Mouse (Mus musculus) urinary bladder, postnatal 25 days (tissue): ENCODE data around the gene AY074887.
"Not testable (repeated sequence)": the region's sequence is repeated elsewhere in the genome, so short reads cannot be mapped to it uniquely, and the experiment has no call there.

ENCODE experiments used
- DNase-seq: peaks from one replicate; pipeline ENCODE4 v3.0.0; 2022; ENCODE audit warnings: low spot score

AY074887 gene

DNA sequence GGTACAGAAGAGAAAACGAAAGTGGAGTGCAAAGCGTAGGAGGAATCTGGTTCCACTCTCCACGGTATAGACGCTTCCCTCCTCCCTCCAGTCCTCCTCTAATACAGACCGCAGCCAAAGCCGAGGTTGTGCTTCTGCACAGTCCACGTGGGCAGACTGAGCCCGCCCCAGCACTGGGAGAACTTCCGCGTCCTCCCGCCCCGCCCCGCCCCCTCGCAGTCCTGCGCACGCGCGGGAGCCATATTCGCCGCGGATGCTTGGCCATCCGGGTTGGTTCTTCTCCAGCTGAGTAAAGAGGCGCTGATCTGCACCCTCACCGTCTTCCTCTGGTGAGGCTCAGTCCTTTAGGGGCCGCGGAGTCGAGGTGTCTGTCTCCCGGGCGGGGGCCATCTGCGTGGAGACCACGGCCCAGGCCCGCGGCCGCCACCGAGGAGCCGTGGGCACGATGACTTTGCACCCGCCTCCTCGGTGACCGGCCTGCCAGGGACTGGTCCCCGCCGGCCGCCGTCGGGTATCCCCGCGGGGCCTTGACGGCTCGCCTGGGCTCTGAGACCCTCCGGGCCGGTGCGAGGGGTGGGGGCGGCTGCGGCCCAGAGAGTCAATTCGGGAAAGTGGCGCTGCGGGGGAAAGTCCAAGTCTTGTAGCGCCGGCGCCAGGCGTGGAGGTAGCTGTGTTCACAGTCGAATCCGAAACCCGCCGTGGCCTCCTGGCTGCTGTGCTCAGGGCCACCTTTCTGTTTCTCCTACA lies at the start of gene AY074887, which contains the start of gene Psma4:
Gene AY074887, minus strand, starts transcription at position 424 of the 747 bp plus-strand sequence.
Gene Psma4, plus strand, starts transcription at position 216 of the 747 bp plus-strand sequence.
- peak; percentile 91 for DNase-seq

DNA sequence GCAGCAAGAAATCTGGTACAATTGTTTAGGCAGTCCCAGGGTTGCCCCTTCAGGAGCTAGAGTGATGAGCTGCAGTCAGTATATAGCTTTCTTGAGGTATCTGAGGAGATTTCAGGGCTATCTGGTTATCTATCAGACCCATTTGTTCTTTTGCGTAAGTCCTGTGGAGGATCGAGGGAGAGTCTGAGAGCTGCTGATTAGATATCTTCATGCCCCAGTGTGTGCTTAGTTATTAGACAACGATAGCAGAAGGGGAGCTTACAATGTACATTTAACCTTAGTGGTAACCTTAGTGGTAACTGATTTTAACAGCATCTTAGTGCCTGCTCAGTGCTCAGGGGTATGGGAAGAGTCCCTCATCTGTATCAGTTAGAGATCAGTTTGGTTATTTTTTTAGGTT lies 44.8 kb upstream of the AY074887 start:
- no peak for DNase-seq

DNA sequence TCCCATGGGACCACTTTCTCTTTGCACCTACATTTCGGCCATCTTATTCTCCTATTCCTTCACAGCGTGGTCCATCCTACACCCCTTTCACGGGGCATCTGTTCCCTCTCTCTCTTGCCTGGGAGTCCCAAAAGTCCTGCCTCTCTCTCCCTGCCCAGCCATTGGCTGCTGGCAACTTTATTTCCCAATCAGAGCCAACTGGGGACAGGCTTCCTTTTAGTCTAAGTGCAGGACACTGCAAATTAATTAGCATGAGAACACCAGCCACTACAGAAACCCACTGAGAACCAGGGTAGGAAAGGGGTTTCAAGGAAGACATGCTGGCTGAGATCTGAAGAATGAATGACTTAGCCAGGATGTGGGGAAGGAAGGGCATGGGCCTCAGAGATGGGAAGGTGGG lies 43.6 kb upstream of the AY074887 start:
- DNase-seq: no peak

DNA sequence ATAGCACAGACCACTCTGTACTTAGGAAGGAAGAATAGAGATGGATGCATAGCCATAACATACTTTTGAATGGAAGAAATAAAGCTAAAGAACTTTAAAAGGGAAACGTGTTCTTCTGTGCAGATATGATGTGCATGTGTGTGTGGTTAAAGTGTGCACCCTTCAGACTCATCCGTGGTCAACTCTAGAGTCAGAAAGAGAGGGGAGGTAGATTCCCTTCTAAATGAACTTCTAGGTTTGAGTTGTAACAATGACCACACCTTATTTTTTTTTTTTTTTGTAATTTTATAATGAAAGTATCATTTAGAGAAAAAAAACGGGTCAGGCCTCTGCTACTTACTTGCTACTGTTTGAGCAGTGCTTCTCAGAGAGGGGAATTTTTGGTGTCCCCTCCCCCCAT lies 39.6 kb upstream of the AY074887 start:
- no peak for DNase-seq

DNA sequence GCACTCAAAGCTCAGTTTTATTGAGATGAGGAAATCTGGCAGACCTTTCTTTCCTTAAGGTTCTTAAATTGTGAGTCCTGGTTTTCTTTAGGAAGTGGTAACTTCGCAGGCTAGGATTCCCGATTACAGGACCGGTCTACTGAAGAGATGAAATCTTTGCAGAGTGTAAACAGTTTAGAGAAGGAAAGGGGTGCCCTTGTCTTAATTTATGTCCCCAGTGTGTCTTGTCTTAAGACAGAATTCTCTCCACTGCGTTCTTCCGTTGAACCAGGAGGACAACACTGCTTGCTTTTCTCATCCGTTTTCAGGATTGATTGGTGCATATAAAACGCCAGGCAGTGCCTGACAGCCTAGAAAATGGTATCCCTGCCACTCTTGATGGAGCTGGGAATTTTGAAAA lies 31.6 kb upstream of the AY074887 start:
- DNase-seq: no peak

DNA sequence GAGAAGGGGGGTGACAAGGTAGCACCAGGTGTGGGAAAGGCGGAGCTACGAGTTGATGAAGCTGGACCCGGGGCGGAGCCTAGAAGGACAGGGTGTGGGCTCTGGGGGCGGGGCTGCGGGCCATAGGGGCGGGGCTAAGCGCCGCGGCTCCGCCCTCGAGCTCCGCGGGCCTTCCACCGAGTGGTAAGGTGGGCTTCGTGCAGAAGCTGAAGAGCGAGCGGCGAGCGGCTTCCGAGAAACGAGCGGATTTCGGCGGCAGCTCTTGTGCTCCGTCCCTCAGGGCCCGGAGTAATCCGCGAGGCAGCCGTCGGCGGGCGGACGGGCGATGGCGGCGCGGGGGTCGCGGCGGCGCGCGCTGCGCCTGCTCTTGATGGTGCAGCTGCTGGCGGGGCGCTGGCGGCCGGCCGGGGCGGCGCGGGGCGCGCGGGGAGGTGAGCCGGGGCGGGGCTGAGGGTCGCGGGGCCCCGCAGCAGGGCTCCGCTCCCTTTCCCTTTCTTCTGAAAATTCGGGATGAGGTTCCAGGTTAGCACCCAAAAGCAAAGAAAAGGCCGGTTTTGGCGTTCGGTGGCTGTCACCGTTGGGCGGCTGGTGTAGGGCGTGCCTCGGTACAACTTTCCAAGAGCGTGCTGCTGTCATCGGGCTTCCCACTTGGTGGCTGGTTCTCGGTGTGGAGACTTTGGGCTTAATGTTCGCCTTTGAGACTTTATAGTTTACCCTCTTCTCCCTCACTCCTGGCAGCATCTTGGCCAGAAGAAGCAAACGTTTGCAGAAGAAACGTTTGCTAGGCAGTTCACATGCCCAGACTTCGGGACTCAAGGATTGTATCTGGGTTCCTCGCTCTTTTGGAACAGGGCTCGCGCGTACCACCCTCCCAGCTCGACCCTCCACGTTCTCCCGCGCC lies 30.7 kb upstream of the AY074887 start:
- DNase-seq: peak; percentile 5

DNA sequence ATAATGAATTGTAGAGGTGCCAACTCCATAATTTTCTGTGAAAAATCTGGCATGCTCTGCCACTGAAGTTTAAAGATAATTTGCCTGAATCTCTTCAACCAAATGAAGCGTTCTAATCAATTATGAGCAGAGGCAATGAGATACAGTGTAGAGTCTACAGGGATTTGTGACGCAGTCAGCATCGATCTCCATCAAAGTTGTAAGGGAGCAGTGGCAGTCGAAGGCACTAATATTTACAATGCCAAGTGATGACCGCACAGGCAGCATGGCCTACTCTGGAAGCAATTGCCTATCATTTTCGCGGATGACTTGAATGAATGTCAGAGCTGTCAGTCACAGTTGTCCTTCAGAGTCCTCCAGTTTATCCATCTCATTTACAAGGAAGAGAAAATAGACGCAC lies 29.9 kb upstream of the AY074887 start, which contains the start of gene Chrna5:
Gene Chrna5, plus strand, starts transcription at position 207 of the 400 bp plus-strand sequence.
- no peak for DNase-seq

DNA sequence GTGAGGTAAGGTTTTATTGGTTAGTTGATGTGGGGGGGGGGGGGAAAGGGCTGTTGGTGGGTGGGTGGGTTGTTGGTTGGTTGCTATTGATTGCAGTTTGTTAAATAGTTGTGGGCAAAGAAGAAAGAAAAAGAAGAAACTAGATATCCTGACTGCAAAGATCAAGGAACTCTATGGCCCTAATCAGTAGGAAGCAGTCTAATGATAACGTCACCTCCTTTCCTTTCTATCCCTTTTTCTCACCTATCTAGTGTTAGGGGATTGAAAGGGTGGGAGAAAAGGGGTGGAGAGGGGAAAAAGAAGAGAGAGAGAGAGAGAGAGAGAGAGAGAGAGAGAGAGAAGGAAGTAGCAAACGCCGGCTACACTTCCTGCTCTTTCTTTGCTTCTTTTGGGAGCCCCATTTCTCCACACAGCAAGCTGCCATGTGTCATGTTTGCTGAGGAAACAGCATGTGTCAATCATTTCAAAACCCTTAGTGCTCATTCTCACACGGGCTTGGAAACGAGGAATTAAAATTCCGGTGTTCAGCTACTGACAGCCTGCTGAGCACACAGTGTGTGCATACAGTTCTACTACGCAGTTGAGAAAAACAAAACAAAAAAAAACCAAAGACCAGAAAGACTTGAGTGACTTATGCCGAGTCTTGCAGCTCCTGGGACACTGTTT lies 19.3 kb upstream of the AY074887 start:
- no peak for DNase-seq

DNA sequence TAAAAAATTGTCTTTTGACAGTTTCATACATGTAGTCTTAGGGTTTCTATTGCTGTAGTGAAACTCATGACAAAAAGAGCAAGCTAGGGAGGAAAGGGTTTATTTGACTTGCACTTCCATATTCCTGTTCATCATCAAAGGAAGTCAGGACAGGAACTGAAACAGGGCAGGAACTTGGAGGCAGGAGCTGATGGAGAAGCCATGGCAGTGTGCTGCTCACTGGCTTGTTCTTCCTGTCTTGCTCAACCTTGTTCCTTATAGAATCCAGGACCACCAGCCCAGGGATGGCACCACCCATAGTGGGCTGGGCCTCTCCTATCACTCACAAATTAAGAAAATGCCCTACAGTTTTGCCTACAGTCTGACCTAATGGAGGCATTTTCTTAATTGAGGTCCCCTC lies 12.9 kb upstream of the AY074887 start:
- DNase-seq: no peak

DNA sequence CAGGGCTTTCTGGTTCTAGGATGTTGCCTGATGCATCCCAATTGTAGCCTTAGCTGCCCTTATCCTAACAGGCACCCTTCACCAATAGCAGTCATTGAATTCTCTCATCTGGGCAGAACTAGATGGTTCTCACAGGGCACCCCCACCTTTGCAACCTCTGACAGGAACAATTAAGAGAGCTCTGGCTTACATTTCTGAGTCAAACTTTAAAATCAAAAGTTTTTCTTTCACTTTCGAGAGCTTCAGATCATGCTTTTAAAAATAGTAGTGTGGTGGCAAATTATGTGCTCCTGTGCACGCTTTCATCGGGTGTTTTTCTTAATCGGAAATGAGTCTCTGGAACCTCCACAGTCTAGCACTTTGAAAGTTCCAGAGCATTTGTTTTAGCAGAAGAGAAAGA lies 10.3 kb upstream of the AY074887 start:
- DNase-seq: no peak

DNA sequence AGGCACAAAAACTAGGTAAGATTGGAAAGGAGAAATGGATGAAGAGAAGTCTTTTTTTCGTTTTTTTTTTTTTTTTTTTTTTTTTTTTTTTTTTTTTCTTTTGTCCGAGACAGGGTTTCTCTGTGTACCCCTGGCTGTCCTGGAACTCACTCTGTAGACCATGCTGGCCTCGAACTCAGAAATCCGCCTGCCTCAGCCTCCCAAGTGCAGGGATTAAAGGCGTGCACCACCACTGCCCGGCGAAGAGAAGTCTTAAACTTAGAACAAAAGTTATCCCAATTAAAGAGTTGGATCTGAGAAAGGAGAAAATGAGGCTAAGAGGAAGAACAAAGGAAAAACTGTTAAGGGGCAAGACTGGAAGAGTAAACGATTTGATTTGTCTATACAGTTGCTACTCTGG lies 636 bp downstream of the AY074887 start:
- DNase-seq: not testable (repeated sequence)

DNA sequence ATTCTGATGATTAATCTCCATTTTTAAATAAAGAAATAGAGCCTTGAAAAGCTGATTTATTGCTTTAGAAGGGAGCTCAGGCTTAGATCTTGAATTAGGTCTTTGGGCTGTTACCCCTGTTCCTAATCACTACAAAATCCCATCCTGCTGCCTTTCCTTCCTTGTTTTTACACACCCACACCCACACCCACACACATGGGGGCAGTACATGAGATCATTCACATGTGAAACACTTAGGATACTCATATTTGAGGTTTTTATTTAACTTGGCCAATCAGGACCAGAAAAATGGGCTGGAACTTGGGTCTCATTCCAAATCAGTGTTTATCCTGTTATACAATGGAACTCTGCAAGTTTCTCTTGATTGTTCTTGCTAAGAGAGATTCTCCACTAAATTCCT lies 1.3 kb downstream of the AY074887 start:
- DNase-seq: no peak

DNA sequence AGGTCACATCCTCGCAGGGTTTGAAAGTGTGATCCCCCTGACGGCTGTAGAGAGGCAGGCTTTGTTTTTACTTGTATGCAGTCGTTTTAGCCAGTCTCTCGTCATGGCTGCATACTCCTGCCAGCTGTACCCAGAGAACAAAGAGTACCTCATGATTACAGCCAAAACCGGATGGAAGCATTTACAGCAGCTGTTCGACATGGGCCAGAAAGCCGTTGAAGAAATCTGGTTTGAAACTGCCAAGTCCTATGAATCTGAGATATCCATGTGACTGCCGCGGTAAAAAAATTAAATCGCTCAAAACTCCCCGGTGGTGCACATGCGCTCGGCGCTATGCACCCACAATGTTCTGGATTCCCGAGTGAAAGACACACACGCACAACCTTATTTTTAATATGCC lies 4.5 kb downstream of the AY074887 start:
- no peak for DNase-seq

DNA sequence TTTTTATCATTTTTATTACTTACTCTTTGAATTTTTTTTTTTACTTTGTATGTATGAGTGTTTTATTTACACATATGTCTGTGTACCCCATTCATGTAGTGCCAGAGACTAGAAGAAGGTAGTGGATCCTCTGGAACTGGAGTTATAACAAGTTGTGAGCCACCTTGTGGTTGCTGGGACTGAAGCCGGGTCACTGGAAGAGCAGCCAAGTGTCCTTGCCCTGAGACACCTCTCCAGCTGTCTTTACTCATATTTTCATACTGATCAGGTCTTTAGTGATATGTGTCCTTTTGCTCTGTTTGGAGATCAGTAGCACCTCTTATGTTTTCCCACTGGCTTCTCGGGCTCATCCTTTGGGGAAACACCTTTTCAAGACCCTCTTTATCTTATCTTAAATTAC lies 6.3 kb downstream of the AY074887 start:
- DNase-seq: no peak

DNA sequence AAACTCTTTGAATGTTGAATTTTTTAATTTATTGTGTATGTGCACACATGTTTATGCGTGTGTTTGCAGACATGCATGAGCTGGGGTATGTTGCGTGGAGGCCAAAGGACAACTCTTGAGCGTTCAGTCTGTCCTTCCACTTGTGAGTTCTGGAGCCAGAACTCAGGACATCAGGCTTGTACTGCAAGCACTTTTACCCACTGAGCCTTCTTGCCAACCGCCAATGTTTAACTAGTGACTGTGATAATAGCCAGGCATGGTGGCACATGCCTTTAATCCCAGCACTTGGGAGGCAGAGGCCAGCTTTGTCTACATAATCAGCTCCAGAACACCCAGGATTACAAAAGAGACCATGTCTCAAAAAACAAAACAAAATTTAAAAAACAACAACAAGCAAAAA lies 8.7 kb downstream of the AY074887 start:
- no peak for DNase-seq

DNA sequence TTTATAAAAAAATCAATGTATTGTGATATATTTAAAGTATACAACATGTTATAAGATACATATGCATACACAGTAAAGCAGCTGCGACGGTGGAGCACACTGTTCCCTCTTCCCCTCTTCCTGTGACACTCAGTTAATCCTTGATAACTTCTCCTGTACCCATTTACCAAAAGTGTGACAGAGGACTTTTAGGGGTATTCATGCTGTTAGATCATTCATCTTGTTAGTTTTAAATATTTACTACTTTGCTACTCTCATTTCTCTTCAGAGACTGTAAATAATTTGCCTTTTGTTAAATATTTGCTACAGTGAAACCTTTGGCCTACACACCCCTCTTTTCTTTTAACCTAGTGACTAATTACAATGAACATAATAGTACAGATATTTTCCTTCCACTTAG lies 18.4 kb downstream of the AY074887 start:
- DNase-seq: no peak

DNA sequence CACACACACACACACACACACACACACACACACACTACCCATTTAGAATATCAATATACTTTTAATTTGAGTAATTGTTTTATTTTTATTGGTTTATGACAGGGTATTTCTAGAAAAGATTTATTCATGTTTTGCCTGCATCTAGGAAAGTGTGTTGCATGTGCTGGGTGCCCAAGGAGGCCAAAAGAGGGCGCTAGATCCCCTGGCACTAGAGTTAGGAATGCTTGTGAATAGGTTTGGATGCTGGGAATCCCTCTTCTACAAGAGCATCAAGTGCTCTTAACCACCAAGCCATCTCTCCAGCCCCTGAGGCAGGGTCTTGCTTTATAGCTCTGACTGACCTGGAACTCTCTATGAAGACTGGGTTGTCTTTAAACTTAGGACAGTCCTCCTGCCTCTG lies 19.0 kb downstream of the AY074887 start:
- DNase-seq: no peak

DNA sequence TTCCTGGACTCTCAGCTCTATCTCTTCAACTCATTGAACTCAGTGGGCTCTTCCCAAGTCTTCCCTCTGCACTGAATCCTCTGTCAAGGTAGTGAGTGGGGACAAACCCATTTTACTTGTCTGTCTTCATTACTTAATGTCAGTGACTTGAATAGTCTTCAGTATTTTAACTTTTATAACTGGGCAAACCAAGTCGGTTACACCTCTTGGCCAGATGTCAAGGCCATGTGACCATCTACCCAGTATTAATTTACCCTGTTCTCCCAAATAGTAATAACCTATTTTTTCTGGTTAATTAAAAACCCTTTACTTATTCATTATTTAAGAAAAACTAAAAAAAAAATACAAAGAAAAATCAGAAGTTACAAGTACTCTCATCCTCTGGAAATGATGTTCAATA lies 20.1 kb downstream of the AY074887 start:
- DNase-seq: no peak

DNA sequence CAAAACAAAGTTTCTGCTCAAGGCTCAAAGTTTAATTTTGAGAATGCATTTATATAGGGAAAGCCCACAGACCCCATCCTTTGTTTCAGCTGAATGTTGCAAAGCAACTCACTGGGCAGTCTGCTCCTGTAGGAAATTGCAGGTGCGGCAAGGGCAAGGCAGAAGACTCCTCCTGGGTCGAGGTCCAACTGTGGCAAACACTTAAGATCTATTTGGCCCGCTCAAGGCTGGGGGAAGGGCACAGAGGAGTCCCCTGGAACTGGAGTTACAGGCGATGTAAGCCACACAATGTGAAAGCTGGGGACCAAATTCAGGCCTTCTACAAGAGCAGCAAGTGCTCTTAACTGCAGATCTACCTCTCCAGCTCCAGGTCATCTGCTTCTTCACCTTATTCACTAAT lies 30.9 kb downstream of the AY074887 start:
- no peak for DNase-seq

DNA sequence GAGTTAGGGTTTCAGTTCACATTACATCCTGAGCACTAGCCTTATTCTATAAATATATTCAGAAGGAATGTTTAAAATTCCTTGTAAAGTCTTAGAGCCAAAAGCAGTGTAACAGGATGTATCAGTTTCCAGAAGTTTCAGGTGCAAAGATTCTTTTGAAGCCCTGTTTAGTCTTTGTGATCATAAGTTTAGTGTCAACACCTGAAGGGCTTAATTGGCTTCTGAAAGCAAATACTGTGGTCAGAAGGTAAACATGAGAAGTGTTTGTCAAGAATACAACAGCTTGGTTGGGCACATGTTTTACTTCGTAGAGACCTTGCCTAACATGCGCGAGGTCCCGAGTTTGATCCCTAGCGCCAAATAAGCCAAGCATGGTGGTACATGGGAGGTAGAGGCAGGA lies 32.0 kb downstream of the AY074887 start:
- DNase-seq: no peak

DNA sequence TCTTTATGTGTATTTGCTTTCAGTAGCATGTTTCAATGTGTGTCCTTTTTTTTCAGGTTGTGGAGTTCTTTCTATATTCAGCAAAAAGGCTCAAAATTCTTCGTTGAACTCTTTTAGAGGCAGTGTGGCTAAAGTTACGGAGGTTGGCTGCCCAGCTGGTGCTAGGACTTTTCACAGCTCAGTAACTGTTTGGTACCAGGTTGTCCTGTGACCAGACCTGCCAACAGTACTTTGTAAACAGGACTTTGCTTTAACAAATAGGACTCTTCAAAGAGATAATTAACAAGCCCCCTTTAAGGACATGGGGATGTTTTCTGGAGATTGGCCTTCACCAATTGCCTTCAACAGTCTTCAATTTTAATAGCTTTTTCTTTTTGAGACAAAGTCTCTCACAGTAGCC lies 32.6 kb downstream of the AY074887 start:
- DNase-seq: no peak

DNA sequence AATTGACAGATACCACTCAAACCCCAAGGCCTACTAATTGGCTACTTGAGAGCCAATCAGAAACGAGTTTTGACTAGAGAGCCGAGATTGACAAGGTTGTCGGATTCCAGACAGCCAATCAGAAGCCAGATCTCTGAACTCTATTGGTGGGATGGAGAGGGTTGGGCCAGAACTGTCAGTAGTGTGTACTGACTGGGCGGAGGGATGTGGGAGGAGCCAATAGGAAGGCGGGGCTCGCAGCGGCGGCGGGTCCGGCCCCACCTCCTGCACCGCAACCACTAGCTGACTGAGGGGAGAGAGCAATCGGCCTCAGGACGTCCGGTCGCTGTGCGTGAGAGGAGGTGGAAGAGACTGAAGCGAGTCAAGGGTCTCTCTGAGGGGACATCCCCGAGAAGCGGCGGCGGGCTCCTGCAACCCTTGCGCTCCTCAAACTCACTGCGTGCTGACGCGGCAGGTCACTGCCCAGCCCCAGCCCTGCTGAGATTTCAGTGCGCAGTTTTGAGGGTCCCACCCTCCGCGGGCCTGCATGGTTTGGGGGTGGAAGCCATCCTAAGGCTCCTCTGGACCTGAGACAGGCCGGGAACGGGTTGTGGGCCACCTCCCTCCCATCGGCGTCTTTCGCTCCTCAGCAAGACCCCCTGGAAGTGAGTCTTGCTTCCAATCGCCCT lies 33.7 kb downstream of the AY074887 start, which contains the start of gene Hykk:
Gene Hykk, plus strand, starts transcription at position 274 of the 668 bp plus-strand sequence.
- DNase-seq: peak; percentile 70
